Mouse (Mus musculus) heart, embryonic 14.5 days (tissue): Measurements from ENCODE around the gene Ptrh1. TPM values are rescaled to one million over a fixed set of nuclear protein-coding genes. Genes with fewer than 3 reads are reported as not detected.

Experiments used
- ATAC-seq: fragments of 200-750 bp; cut with Nextera tagmentation; 2 replicates; pipeline ENCODE4 v1.8.0; 2017; ENCODE audit warnings: low read depth, moderate TSS enrichment; ENCODE audit not compliant: insufficient number of reproducible peaks, insufficient read depth, low FRiP score
- H3K27ac ChIP-seq, 2 experiments: fragments of 200-500 bp in 1 of 2; fragments of 300-500 bp in 1 of 2; sonication (generic) in 1 of 2; replicated peaks in 1 of 2; 2 replicates each; pipeline ENCODE4 v1.5.1; 2012 to 2014; ENCODE audit warnings: low read depth in 2 of 2, low read length in 2 of 2, control low read depth in 1 of 2, mild to moderate bottlenecking in 1 of 2, mixed read lengths in 1 of 2; ENCODE audit not compliant: control insufficient read depth in 1 of 2, insufficient read depth in 1 of 2
- H3K27me3 ChIP-seq: fragments of 300-500 bp; sonication (generic); 2 replicates; pipeline ENCODE4 v1.6.1; 2014; ENCODE audit warnings: mild to moderate bottlenecking, low read length, control low read depth; ENCODE audit not compliant: control insufficient read depth, insufficient read depth
- H3K36me3 ChIP-seq: fragments of 300-500 bp; sonication (generic); 2 replicates; pipeline ENCODE4 v1.6.1; 2014; ENCODE audit warnings: mild to moderate bottlenecking, control low read depth, low read length, mixed read lengths; ENCODE audit not compliant: control insufficient read depth, insufficient read depth
- H3K4me1 ChIP-seq, 2 experiments: fragments of 200-500 bp in 1 of 2; fragments of 300-500 bp in 1 of 2; sonication (generic) in 1 of 2; 2 replicates each; pipeline ENCODE4 v1.6.1; 2012 to 2014; ENCODE audit warnings: low read length in 2 of 2, control low read depth in 1 of 2, mixed read lengths in 1 of 2; ENCODE audit not compliant: control insufficient read depth in 2 of 2, insufficient read depth in 2 of 2
- H3K4me2 ChIP-seq: fragments of 300-500 bp; sonication (generic); 2 replicates; pipeline ENCODE4 v1.6.1; 2014; ENCODE audit warnings: mild to moderate bottlenecking, low read length
- H3K4me3 ChIP-seq, 2 experiments: fragments of 200-500 bp in 1 of 2; fragments of 300-500 bp in 1 of 2; sonication (generic) in 1 of 2; 2 replicates each; pipeline ENCODE4 v1.5.1; 2012 to 2014; ENCODE audit warnings: low read length in 2 of 2, mild to moderate bottlenecking in 2 of 2, control low read depth in 1 of 2, low read depth in 1 of 2, moderate library complexity in 1 of 2; ENCODE audit not compliant: control insufficient read depth in 1 of 2, insufficient read depth in 1 of 2
- H3K9ac ChIP-seq: fragments of 300-500 bp; sonication (generic); 2 replicates; pipeline ENCODE4 v1.6.1; 2014; ENCODE audit warnings: mild to moderate bottlenecking, low read length
- H3K9me3 ChIP-seq: fragments of 300-500 bp; sonication (generic); 2 replicates; pipeline ENCODE4 v1.6.1; 2016; ENCODE audit warnings: low read length, control low read depth; ENCODE audit not compliant: control insufficient read depth
- WGBS: fragments of 180-500 bp; shearing (Covaris S2); extraction: QIAGEN DNeasy Blood & Tissue Kit; methylation state at CpG from one replicate; pipeline ENCODE4 v1.1.7; 2014; 5-methylcytosine and 5-hydroxymethylcytosine counted together
- polyA plus RNA-seq: library from polyadenylated mRNA; unstranded; fragments of >200 nt; fragmentation: Nextera tagmentation; extraction: Ambion mirVana; gene quantifications from 2 replicates; pipeline ENCODE4 v1.2.1, GENCODE M21; 2014

The Ptrh1 gene
- polyA plus RNA-seq, 1 experiment from 2014 or later, result 3.6 TPM

DNA sequence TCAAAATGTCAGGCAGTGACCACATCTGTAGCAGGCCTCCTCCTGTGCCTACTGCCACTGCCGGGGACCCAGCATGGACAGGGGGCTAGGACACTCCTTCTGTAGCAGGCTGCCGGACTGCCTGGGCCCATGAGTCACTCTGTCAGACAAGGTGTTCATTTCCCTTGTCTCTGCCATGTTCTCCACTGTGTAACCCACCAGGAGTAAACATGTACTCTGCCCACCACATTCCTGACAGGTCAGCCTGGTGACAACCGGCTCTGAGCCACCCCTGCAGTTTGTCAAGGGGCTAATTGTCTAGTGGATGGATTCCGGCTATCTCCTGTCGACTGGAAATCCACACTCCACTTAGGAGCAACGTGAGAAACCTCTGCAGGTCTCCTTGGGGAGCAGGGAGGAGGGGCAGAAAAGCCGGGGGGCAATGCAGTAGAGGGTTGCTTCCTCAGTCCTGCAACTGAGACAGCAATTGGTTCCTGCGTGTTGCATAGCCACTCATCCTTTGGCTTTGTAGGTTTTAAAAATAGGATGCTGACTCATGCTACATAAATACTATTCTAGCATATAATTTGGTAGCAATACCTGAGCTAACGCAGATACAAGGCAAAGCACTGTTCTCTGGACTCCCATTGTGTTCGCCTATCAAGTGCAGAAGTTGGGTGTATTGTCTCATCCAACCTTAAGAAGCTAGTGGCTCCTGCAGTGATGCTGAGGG is 22.8 kb downstream of the Ptrh1 start:
- peaks cover 10 to 18% of the 10 kb centered on the region in 2 experiments for H3K4me1 ChIP-seq
- no peak overlapping the region for H3K9ac ChIP-seq
- no peaks in the 10 kb centered on the region for H3K27me3 ChIP-seq
- peak; percentile 40; the same call in 1 of the 2 replicates for ATAC-seq
- no peak overlapping the region for H3K4me3 ChIP-seq
- H3K36me3 ChIP-seq, result peaks cover 85% of the 10 kb centered on the region
- H3K27ac ChIP-seq, result peak overlapping the region; percentile 72 to 75
- H3K9me3 ChIP-seq, result no peaks in the 10 kb centered on the region
- 24% methylated on average over 10 of the region's 10 CpGs for WGBS
- H3K4me2 ChIP-seq, result no peak overlapping the region

GRCm38 (mm10) chr2:32808816-32809566 is 33.4 kb downstream of the Ptrh1 start:
- Histone ChIP-seq H3K9ac (no peak overlapping the region), H3K27ac (no peak overlapping the region), H3K27me3 (no peaks in the 10 kb centered on the region), H3K4me2 (no peak overlapping the region), H3K9me3 (no peaks in the 10 kb centered on the region), H3K4me1 (no peaks in the 10 kb centered on the region), H3K36me3 (peaks cover 81% of the 10 kb centered on the region), H3K4me3 (no peak overlapping the region)
- 87% methylated on average over 14 of the region's 14 CpGs for WGBS
- no peak for ATAC-seq

GRCm38 (mm10) chr2:32811959-32812358 is 36.4 kb downstream of the Ptrh1 start:
- no peak overlapping the region for H3K4me2 ChIP-seq
- H3K4me1 ChIP-seq, result peaks cover 0 to under 1% of the 10 kb centered on the region in 2 experiments; a peak in 1 of 4 replicates
- ATAC-seq, result no peak
- no peak overlapping the region for H3K27ac ChIP-seq
- no peaks in the 10 kb centered on the region for H3K27me3 ChIP-seq
- H3K4me3 ChIP-seq, result no peak overlapping the region
- H3K9ac ChIP-seq, result no peak overlapping the region
- H3K36me3 ChIP-seq, result peaks cover 72% of the 10 kb centered on the region
- H3K9me3 ChIP-seq, result no peaks in the 10 kb centered on the region
- WGBS, result 92% methylated on average over 8 of the region's 8 CpGs

DNA sequence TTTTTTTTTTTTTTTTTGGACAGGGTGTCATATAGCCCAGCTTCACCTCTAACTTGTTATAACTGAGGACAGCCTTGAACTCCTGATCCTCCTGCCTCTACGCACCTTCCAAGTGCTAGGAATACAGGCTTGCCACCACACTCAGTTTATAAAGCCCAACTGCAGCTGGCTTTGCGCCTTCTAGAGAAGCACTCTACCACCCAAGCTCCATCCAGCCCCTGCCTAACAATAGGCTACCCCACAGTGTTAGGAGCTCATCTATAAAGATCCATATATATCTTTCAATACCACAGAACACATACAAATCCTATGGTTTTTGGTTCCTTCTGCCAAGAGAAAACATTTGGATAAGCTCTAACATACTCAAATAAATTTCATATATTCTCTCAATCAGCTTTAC is 40.9 kb downstream of the Ptrh1 start:
- WGBS, result 93% methylated on average over 2 of the region's 2 CpGs
- H3K9ac ChIP-seq, result no peak overlapping the region
- H3K4me3 ChIP-seq, result no peak overlapping the region
- ATAC-seq, result no peak
- H3K27ac ChIP-seq, result no peak overlapping the region
- H3K4me2 ChIP-seq, result no peak overlapping the region
- peaks cover 0 to 3% of the 10 kb centered on the region in 2 experiments; a peak in 1 of 4 replicates for H3K4me1 ChIP-seq
- no peaks in the 10 kb centered on the region for H3K27me3 ChIP-seq
- no peaks in the 10 kb centered on the region for H3K9me3 ChIP-seq
- peaks cover 62% of the 10 kb centered on the region for H3K36me3 ChIP-seq

- Histone ChIP-seq H3K9me3 (no peaks in the 10 kb centered on the region), H3K27me3 (no peaks in the 10 kb centered on the region), H3K4me1 (peaks cover 0 to 3% of the 10 kb centered on the region in 2 experiments; a peak in 1 of 4 replicates), H3K27ac (no peak overlapping the region), H3K36me3 (peaks cover 61% of the 10 kb centered on the region), H3K4me2 (no peak overlapping the region), H3K4me3 (no peak overlapping the region), H3K9ac (no peak overlapping the region)
- 62% methylated on average over 17 of the region's 17 CpGs for WGBS
- ATAC-seq, result no peak
Observed at GRCm38 (mm10) chr2:32816946-32817581, 41.5 kb downstream of the Ptrh1 start.

GRCm38 (mm10) chr2:32817589-32817988 is 42.0 kb downstream of the Ptrh1 start:
- Histone ChIP-seq H3K27me3 (no peaks in the 10 kb centered on the region), H3K4me2 (no peak overlapping the region), H3K4me1 (peaks cover 0 to 3% of the 10 kb centered on the region in 2 experiments; a peak in 1 of 4 replicates), H3K27ac (no peak overlapping the region), H3K36me3 (peaks cover 59% of the 10 kb centered on the region), H3K9me3 (no peaks in the 10 kb centered on the region), H3K4me3 (no peak overlapping the region), H3K9ac (no peak overlapping the region)
- no peak for ATAC-seq
- 75% methylated on average over 7 of the region's 7 CpGs for WGBS

GRCm38 (mm10) chr2:32818208-32818607 is 42.6 kb downstream of the Ptrh1 start:
- 95% methylated on average over 5 of the region's 5 CpGs for WGBS
- H3K4me1 ChIP-seq, result peaks cover under 1 to 6% of the 10 kb centered on the region in 2 experiments; a peak in 2 of 4 replicates
- H3K4me3 ChIP-seq, result no peak overlapping the region
- peaks cover 55% of the 10 kb centered on the region for H3K36me3 ChIP-seq
- no peak for ATAC-seq
- H3K9me3 ChIP-seq, result no peaks in the 10 kb centered on the region
- no peak overlapping the region for H3K27ac ChIP-seq
- H3K9ac ChIP-seq, result no peak overlapping the region
- H3K27me3 ChIP-seq, result no peaks in the 10 kb centered on the region
- H3K4me2 ChIP-seq, result no peak overlapping the region
